18 mouse cellular contexts compared by ENCODE assay signal in genomic region chr7:115294655-115295230, GRCm38 (mm10).
"Had no signal": no experiment of that assay in that cellular context is flagged by ENCODE, and none has a peak within 500 bp of the region (broad histone marks: within the 10 kb centered on the region; RNA-seq: fewer than 3 reads in every experiment).

No protein-coding gene starts in this region.

- DNase-seq: kidney, adult 8-10 months; kidney, postnatal 36 days; layer of hippocampus, adult 9-11 months; layer of hippocampus, postnatal 36 days; left cerebral cortex, postnatal 4 days; liver; liver, embryonic 13.5 days; liver, postnatal 0 days; lung, postnatal 36 days; retina, postnatal 1 day; right cerebral cortex, postnatal 4 days; spleen, adult 18-20 months; thymus, adult 18-20 months; thymus, postnatal 14 days had no signal

- H3K36me3 ChIP-seq: liver, embryonic 13.5 days; midbrain, embryonic 13.5 days; neural tube, embryonic 12.5 days had no signal

- H3K4me2 ChIP-seq: liver, embryonic 13.5 days; midbrain, embryonic 13.5 days; neural tube, embryonic 12.5 days had no signal

- H3K9ac ChIP-seq: liver, embryonic 13.5 days; liver, postnatal 0 days; midbrain, embryonic 13.5 days; neural tube, embryonic 12.5 days had no signal

- H3K4me3 ChIP-seq: liver, embryonic 13.5 days; midbrain, embryonic 13.5 days; myocyte; neural tube, embryonic 12.5 days had no signal

- ATAC-seq: liver, postnatal 0 days; lung, postnatal 0 days; midbrain, embryonic 13.5 days had no signal

- H3K9me3 ChIP-seq: liver, embryonic 13.5 days; midbrain, embryonic 13.5 days; neural tube, embryonic 12.5 days had no signal

- H3K4me1 ChIP-seq: liver, embryonic 13.5 days had no signal

- H3K27me3 ChIP-seq: liver, embryonic 13.5 days; midbrain, embryonic 13.5 days; neural tube, embryonic 12.5 days had no signal

- H3K27ac ChIP-seq: liver, embryonic 13.5 days; midbrain, embryonic 13.5 days; neural tube, embryonic 12.5 days had no signal
